Mouse (Mus musculus) urinary bladder, adult 2 months (tissue): Measurements from ENCODE around the gene Diaph3. TPM values are rescaled to one million over a fixed set of nuclear protein-coding genes. Genes with fewer than 3 reads are reported as not detected.
"Not testable (repeated sequence)": the region's sequence is repeated elsewhere in the genome, so short reads cannot be mapped to it uniquely, and the experiment has no call there.

Experiments used
- DNase-seq: peaks from one replicate; pipeline ENCODE4 v3.0.0; 2022; ENCODE audit warnings: low spot score
- polyA plus RNA-seq: library from polyadenylated mRNA; depleted of rRNA; stranded (reverse); fragments of >200 nt; gene quantifications from 2 replicates; pipeline ENCODE4 v1.2.3, GENCODE M21; 2012

The Diaph3 gene
- polyA plus RNA-seq, 1 experiment: 1.3 TPM

DNA sequence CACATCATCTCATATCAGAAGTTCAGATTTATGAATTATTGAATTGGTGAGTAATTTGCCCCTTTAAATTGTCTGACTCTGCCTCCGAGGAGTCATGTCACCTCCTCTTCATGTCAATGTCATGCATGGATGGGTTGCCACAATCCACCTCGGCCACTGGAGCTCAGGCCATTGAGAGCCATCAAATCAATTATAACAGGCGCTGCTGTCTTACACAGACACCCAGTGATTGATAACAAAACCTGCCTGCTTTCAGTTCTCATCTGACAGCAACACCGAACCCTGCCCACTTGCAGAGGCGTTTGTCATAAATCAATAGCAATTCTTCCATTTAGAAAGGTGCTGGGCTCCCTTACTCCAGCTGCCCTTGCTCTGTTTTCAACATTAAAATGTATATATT lies 402.1 kb downstream of the Diaph3 start:
- no peak for DNase-seq

DNA sequence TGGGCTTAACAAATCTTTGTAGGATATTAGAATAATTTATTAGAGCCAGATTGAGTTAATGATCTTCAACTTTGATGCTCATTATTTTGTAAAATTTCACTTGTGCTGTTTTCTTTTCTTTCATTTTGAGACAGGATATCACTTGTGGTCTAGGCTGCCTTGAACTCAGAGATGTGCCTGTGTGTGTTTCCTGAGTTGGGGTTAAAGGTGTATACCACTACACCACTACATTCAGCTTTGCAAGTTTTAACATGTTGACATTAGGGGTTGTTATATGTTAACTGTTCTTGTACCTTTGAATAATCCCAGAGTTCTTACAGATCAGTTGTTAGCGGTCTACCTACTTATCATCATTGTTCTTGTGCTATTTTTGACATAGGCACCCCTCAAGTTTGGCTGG lies 404.4 kb downstream of the Diaph3 start:
- no peak for DNase-seq

DNA sequence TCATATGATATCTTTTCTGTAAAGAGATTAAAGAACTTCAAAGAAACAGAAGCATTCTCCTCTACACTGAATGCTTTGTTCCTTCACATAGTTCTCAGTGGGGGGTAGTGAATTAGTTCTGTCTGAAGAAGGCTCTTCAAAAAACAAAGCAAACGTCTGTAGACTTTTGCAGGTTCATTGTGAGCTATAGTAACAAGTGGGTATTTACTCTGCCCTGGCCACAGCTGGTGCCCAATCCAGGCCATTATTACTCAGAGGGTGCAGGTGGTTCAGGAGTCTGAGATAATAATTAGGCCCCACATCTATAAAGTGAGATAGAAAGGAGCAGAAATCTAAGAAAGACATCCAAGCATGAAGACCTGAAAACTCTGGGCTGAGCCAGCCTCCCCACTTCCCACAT lies 409.7 kb downstream of the Diaph3 start:
- no peak for DNase-seq

- DNase-seq: no peak
Observed at GRCm38 (mm10) chr14:86729617-86730098, 411.4 kb downstream of the Diaph3 start.

DNA sequence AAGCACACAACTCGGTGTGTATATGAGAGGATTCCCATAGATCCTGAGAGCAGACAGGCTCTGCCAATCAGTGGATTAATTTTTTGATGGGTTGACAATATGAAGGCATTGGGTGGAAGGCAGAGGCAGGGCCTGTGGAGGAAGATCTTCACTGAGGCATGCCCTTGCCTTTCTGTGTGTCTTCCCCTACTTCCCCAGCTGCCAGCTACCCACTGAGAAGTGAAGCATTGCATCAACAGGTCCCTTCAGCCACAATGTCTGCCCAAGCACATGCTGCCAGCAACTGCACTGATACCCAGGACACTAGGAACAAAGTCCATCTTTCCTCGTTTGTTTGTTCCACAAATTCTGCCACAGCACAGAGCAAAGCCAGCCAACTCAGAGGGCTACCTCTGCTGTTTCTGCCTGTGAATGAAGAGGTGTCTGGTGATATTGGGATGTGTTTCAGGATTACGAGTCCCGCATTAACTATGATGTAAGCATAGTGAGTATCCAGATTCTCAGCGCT lies 413.4 kb downstream of the Diaph3 start:
- no peak for DNase-seq

- no peak for DNase-seq
Observed at GRCm38 (mm10) chr14:86721768-86722167, 419.3 kb downstream of the Diaph3 start.

DNA sequence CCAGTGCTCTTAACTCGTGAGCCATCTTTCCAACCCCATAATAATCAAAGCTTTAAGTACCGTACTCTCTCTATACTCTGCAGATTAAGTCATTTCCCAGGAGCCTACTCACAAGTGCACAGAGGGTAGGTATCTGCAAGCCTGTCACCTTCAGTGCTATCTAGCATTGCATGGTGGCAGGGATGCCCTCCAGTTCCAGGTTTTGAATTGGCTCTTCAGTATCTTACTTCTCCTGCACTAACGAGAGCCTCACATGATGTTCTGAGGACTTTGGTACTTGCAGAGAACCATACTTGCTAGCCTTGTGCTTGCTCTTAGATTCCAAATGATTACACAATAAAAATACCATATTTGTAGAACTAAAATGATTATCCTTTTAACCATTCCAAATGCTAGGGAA lies 420.0 kb downstream of the Diaph3 start:
- DNase-seq: no peak

- DNase-seq: not testable (repeated sequence)
Observed at GRCm38 (mm10) chr14:86720408-86720807, 420.6 kb downstream of the Diaph3 start.

- DNase-seq: no peak
Observed at GRCm38 (mm10) chr14:86714088-86714690, 426.8 kb downstream of the Diaph3 start.

DNA sequence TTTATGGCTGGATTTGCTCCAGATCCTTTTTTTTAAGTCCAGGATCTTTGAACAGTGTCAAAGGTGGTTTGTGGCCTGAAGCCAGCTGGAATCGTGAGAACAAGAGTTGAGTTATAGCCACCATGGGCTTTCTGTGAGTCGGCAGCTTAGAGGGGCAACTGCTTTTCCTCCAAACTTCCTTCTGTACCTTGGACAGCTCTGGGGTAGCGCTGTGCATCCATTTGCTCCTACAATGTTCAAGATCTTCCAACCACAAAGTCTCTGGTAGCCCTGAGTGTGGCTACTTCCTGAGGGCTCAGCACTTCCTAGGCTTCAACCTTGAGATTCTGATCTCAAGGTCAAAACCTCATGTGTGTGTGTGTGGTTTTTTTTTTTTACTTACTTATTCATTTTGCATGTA lies 437.0 kb downstream of the Diaph3 start:
- no peak for DNase-seq

GRCm38 (mm10) chr14:86701145-86701544 lies 439.9 kb downstream of the Diaph3 start:
- no peak for DNase-seq

DNA sequence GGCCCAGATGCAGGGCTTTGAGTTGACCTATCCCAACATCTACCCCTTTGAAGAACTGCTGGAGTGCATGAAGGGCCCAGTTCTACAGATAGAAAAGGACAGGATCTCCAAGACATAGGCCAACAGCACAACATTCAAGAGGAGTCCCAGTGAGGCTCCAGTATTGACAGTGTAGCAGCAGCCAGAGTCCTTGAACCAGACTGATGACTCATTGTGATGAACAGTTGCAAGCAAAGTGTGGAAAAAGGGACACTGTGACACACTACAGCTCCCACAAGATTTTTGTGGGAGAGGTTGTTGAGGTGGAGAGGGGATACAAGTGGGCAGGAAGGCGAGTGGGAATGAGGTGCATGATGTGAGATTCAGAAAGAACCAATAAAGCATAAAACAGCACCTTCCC lies 443.1 kb downstream of the Diaph3 start:
- DNase-seq: no peak

DNA sequence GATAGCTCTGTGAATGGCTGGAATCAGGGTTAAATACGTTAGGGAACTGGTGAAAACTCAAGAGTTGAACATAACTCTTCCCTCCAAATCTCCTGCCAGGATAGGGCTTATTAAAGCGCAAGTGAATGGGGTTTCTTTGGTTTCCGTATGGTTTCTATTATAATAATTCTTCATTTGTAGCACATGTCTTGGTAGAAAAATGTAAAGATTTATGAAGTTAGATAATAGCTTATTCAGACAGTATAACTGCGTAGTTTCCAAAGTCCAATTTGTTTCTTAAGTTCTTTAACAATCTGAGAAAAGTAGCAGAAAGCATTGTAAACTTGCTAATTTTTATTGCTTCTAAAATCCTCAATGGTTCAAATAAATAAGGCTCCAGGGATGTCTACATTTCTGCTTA lies 448.3 kb downstream of the Diaph3 start:
- DNase-seq: no peak

- no peak for DNase-seq
Observed at GRCm38 (mm10) chr14:86691298-86691697, 449.7 kb downstream of the Diaph3 start.

GRCm38 (mm10) chr14:86684585-86685503 lies 456.2 kb downstream of the Diaph3 start:
- DNase-seq: no peak

GRCm38 (mm10) chr14:86681951-86682350 lies 459.1 kb downstream of the Diaph3 start:
- DNase-seq: no peak

- no peak for DNase-seq
Observed at GRCm38 (mm10) chr14:86678992-86679391, 462.0 kb downstream of the Diaph3 start.

GRCm38 (mm10) chr14:86678179-86678780 lies 462.8 kb downstream of the Diaph3 start:
- no peak for DNase-seq

DNA sequence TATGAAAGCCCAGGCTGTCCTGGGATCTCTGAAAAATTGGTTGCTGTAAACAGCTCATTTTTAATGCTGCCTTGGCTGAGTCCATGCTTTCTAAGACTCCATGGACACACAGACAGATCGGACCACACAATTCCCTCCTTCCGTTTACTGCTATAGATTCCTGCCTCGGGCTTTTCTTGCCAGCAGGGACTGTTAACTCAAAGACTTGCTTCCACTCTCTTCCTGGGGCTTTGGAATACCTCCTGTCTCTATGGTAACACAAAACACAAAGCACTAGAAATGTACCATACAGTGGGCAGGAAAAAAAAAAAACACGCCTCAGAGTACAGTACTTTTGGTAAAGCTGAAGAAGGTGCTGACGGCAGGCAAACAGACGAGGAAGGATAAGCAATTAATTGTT lies 464.0 kb downstream of the Diaph3 start:
- no peak for DNase-seq

- DNase-seq: no peak
Observed at GRCm38 (mm10) chr14:86675314-86675713, 465.7 kb downstream of the Diaph3 start.

GRCm38 (mm10) chr14:86662846-86663245 lies 478.2 kb downstream of the Diaph3 start:
- no peak for DNase-seq

DNA sequence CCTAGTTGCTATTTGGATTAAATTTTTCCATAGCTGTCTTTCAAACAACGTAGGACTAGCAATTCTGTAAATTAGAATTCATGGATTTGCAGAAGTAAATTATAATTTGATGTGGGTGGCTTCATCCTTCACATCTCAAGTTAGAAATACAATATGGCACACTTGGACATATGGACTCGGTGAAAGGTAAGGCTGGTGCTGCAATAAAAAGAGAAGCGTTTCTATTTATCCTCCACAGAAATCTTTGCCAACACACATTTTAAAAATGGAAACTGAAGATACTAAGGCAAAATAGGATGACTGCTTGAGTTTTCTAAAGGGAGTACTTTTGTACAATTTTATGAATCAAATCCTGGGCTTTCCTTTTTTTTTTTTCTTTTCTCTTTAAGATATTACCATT lies 480.5 kb downstream of the Diaph3 start:
- DNase-seq: no peak
